Mouse (Mus musculus): ENCODE data around the gene Slc45a3.

The Slc45a3 gene

GRCm38 (mm10) chr1:131987432-131987831 is 24.7 kb downstream of the Slc45a3 start:
- in situ Hi-C loops (cut with MboI; ENCODE audit: low pct_unique_long_range_greater_than_20kb in 1 of 2, low sequenced_read_pairs in 2 of 2, unreplicated experiment in 1 of 2) = no loop called here

GRCm38 (mm10) chr1:131989476-131989875 is 26.7 kb downstream of the Slc45a3 start:
- in situ Hi-C loops (cut with MboI; ENCODE audit: low pct_unique_long_range_greater_than_20kb in 1 of 2, low sequenced_read_pairs in 2 of 2, unreplicated experiment in 1 of 2) = no loop called here

GRCm38 (mm10) chr1:131990083-131990760 is 27.5 kb downstream of the Slc45a3 start:
- in situ Hi-C loops (cut with MboI; ENCODE audit: low pct_unique_long_range_greater_than_20kb in 1 of 2, low sequenced_read_pairs in 2 of 2, unreplicated experiment in 1 of 2) = loop anchor here in 1 of 2 experiments (10.0 kb wide), 1 partner anchor 115 kb away; no protein-coding TSS in a partner anchor

DNA sequence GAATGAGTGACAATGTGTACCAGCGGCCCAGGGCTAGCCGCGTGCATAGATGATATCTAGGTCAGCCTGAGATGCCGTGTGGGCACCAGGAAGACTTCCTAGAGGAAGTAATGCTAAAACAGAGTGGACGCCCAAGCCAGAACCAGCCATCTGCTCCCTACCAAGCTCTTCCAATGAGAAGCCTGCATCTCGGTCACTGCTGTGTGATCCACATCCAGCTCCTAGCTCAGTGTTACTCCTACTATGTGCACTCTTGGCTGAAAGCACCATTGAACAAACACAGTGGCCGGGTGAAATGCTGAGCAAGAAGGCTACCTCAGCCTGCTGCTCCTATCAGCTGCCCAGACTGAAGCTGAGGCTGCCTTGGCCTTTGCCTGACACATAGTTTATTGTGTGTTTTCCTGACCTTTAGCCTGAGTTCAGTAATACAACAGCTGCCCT is 29.8 kb downstream of the Slc45a3 start:
- in situ Hi-C loops (cut with MboI; ENCODE audit: low pct_unique_long_range_greater_than_20kb in 1 of 2, low sequenced_read_pairs in 2 of 2, unreplicated experiment in 1 of 2) = loop anchor here in 1 of 2 experiments (10.0 kb wide), 1 partner anchor 112 kb away; no protein-coding TSS in a partner anchor

- in situ Hi-C loops (cut with MboI; ENCODE audit: low pct_unique_long_range_greater_than_20kb in 1 of 2, low sequenced_read_pairs in 2 of 2, unreplicated experiment in 1 of 2) = loop anchor here in 1 of 2 experiments (10.0 kb wide), 1 partner anchor 111 kb away; no protein-coding TSS in a partner anchor
Measured at GRCm38 (mm10) chr1:131993169-131994040, 30.6 kb downstream of the Slc45a3 start.

GRCm38 (mm10) chr1:131995062-131995461 is 32.3 kb downstream of the Slc45a3 start:
- in situ Hi-C loops (cut with MboI; ENCODE audit: low pct_unique_long_range_greater_than_20kb in 1 of 2, low sequenced_read_pairs in 2 of 2, unreplicated experiment in 1 of 2) = loop anchor here (5.0 to 10.0 kb wide), 3 partner anchors 52 to 122 kb away; no protein-coding TSS in a partner anchor

DNA sequence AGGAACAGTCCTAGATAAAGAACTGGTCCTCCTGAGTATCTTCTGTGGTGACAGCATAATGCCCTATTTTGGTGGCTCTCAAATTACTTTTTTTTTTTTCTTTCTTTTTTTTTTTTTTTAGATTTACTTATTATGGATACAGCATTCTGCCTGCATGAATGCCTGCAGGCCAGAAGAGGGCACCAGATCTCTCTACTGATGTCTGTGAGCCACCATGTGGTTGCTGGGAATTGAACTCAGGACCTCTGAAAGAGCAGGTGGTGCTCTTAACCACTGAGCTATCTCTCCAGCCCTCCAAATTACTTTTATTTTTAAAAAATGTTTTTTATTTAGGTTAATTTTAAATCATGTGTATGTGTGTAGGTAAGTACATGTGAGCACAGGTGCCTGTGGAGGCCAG is 37.7 kb downstream of the Slc45a3 start:
- in situ Hi-C loops (cut with MboI; ENCODE audit: low pct_unique_long_range_greater_than_20kb in 1 of 2, low sequenced_read_pairs in 2 of 2, unreplicated experiment in 1 of 2) = no loop called here

DNA sequence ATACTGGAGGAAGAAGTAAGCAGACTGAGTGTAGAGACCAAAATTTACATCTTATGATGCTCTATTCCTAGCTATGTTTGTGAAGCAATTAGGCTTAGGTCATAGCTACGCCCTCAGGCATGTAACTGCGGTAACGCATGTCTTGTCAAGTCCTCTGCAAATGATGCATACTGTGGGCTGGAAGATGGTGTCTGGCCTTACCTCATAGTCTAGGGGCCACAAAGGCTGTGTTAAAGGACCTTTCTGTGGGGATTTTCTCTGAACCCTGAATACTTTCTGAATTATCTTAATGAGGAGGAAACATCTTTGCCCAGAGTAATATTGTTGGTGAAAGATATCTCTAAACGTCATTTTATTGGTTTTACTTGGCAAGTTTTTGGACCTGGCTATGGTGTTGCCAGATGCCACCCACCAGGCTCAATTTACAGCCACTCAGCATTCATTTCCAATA is 39.1 kb downstream of the Slc45a3 start:
- in situ Hi-C loops (cut with MboI; ENCODE audit: low pct_unique_long_range_greater_than_20kb in 1 of 2, low sequenced_read_pairs in 2 of 2, unreplicated experiment in 1 of 2) = no loop called here

- in situ Hi-C loops (cut with MboI; ENCODE audit: low pct_unique_long_range_greater_than_20kb in 1 of 2, low sequenced_read_pairs in 2 of 2, unreplicated experiment in 1 of 2) = no loop called here
Measured at GRCm38 (mm10) chr1:132003111-132003510, 40.3 kb downstream of the Slc45a3 start.

DNA sequence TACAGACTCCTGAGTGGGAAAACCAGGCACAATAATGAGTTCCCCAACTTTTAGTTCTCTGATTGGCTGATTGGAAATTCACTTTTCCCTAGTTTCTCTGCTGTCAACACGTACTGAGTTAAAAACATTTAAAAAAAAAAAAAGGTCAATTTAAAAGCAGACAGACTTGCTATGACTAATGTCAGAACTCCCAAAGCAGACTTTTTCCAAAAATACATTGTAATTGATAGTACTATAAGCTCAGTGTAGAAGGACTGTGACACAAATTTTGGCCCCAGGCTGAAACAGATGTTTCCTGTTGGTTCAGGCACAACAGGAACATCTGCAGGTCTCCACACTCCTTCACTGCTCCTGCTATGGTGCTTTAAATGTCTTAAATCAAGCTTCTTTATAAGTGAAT is 41.0 kb downstream of the Slc45a3 start:
- in situ Hi-C loops (cut with MboI; ENCODE audit: low pct_unique_long_range_greater_than_20kb in 1 of 2, low sequenced_read_pairs in 2 of 2, unreplicated experiment in 1 of 2) = no loop called here

- in situ Hi-C loops (cut with MboI; ENCODE audit: low pct_unique_long_range_greater_than_20kb in 1 of 2, low sequenced_read_pairs in 2 of 2, unreplicated experiment in 1 of 2) = no loop called here
Measured at GRCm38 (mm10) chr1:132004574-132005180, 41.9 kb downstream of the Slc45a3 start.

- in situ Hi-C loops (cut with MboI; ENCODE audit: low pct_unique_long_range_greater_than_20kb in 1 of 2, low sequenced_read_pairs in 2 of 2, unreplicated experiment in 1 of 2) = no loop called here
Measured at GRCm38 (mm10) chr1:132005466-132005865, 42.7 kb downstream of the Slc45a3 start.

GRCm38 (mm10) chr1:132006046-132006445 is 43.3 kb downstream of the Slc45a3 start:
- in situ Hi-C loops (cut with MboI; ENCODE audit: low pct_unique_long_range_greater_than_20kb in 1 of 2, low sequenced_read_pairs in 2 of 2, unreplicated experiment in 1 of 2) = no loop called here

GRCm38 (mm10) chr1:132006721-132007120 is 44.0 kb downstream of the Slc45a3 start:
- in situ Hi-C loops (cut with MboI; ENCODE audit: low pct_unique_long_range_greater_than_20kb in 1 of 2, low sequenced_read_pairs in 2 of 2, unreplicated experiment in 1 of 2) = no loop called here

DNA sequence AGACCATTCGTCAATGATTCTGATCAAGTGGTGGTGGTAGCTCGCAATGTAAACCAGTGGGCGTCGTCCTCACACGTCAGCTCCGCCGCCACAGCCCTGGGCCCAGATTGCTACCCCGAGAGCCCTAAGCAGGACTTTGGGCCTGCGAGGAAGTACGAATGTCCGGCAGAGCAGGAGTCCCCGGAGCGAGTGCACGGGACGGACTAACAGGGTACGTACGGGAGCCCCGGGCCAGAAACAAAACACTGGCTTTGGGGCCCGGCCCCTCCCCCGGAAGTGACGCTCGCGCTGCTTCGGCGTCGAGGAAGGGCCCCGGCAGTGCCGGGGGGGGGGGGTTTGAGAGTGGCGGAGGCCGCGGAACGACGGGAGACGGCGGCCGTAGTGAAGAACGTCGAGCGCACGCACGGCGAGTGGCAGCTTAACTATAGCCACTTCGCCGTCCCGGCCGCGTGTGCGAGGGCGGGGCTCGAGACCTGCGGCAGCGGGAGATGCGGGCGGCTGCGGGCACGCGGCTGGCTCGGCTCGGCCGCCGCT is 44.6 kb downstream of the Slc45a3 start, which contains the start of gene Elk4:
TSS of gene Elk4 (plus strand) at position 326 of the 534 bp plus-strand sequence.
- in situ Hi-C loops (cut with MboI; ENCODE audit: low pct_unique_long_range_greater_than_20kb in 1 of 2, low sequenced_read_pairs in 2 of 2, unreplicated experiment in 1 of 2) = no loop called here

DNA sequence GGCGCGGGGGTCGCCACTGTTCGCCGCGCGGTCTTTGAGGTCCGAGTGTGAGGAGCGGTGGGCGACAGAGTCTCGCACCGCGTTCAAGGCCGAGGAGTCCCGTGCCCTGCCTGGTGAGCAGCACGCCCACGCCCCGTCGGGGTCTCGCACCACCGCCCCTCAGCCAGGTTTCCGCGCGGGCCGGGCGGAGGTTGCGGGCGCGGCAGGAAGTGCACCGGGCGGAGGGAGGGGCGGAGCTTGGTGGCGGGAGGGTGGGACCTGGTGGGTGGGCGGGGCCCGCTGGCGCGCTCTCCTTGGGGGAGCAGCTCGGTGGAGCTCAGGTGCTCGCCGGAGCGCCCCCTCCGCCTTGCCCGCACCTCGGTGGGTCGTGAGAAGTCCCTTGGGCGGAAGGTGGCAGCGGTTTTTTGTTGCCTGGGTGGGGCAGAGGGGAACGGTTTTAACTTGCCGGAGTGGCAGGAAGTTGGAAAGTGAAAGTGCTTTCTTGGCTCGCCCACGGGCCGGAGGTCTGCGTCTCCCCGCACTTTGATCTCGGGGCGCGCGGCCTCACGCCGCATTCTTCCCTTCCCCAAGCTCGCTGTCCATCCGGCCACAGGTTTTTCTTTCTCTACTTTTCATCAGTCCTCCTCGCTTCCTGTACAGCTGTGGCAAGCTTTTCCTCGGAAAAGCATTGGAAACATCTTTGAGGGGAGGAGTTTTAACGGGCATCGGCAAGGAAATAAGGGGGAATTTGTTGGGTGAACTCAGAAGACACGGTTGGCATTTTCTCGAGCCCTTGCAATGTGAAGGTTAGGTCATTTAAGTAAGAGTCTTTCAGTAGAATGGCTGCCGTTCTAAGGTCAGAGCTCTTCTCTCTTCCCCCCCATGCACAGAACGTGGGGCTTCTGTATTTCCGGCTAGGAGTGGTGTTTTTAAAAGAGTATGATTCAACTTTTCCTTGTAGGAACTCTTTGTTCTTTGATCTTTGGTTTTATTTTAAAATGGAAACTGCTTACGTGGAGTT is 45.4 kb downstream of the Slc45a3 start:
- in situ Hi-C loops (cut with MboI; ENCODE audit: low pct_unique_long_range_greater_than_20kb in 1 of 2, low sequenced_read_pairs in 2 of 2, unreplicated experiment in 1 of 2) = no loop called here

DNA sequence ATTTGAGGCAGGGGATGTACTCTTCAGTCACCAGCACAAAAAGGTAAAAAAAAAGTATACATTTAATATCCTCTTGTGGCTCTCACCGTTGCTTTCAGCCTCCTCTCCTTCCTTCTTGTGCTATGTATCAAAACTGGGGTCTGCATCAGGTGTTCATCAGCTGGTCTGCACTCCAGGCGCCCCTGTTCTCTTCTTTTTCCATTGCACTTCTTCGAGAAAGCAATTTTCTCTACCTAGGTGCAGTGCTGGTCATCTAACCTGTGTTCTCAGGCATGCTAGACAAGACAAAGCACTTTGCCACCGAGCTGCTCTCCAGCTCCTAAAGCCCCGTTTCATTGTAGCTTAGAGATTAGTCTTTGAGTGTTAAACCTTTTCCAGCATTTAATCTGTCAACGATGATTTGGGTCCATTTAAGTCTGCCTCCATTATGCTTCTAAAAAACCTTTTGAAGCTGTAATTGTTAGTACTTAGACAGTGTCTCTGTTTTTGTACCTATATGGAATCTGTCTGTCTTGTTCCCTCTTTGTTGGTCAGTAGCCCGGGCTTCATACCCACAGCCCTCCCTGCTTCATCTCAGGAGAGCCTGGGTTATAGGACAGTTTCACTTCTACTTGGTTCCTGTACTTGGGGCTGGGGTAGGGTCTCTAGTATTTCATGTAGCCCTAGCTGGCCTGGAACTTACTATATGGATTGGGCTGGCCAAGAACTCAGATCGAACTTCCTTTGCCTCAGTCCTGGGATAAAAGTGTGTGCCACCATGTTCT is 46.3 kb downstream of the Slc45a3 start:
- in situ Hi-C loops (cut with MboI; ENCODE audit: low pct_unique_long_range_greater_than_20kb in 1 of 2, low sequenced_read_pairs in 2 of 2, unreplicated experiment in 1 of 2) = no loop called here

Measured in mouse embryonic stem cell (cell line).